Mouse (Mus musculus): ENCODE data around the gene Bcas3. TPM values are rescaled to one million over a fixed set of nuclear protein-coding genes. Genes with fewer than 3 reads are reported as not detected.

Gene Bcas3
- 16.6 and 18.8 TPM in 2 replicates for polyA plus RNA-seq (2015; fragmentation: Nextera tagmentation; extraction: Ambion mirVana)

DNA sequence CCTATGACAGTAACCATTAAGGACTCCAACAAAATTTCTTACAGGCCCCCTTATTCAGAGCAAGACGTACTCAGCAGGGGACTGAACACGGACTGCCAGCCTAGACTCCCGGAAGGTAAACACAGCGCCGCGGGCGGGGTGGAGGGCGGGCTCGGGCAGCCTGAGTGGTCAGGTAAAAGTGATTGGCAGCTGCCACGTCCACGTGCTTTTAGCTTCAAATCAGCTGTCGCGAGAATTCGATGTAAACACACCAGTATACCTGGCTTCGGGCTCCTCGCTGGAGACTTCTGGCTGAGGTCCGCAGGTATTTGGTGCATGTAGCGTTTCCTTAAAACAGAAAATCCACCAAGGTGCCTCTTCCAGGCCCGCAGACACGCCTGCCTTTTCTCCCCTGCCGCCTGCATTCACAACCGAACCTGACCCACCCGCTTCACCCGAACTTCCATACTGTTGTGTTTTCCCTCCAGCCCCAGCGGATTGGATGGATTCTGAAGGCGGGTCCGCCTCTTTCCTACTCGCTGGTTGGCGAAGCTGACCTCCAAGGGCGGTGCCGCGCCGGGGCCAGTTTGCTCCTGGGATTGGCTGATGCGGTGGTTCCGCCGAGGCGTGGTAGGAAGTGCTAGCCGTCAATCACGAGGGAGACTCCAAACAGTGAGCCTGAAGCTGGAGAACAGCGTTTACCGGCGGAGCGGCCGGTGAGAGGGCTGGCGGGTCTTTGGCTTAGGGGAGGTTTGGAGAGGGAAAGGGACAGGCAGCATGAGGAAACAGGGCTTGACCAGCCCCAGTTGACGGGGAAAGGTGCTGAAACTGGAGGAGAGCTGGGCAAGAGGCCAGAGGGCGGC is at the start of gene Bcas3:
Gene Bcas3 (plus strand): TSS at position 629 of the 842 bp plus-strand sequence.
- ATAC-seq (replicated peaks; ENCODE audit: insufficient number of reproducible peaks, insufficient read depth, low FRiP score, low read depth), result peak; percentile 98

DNA sequence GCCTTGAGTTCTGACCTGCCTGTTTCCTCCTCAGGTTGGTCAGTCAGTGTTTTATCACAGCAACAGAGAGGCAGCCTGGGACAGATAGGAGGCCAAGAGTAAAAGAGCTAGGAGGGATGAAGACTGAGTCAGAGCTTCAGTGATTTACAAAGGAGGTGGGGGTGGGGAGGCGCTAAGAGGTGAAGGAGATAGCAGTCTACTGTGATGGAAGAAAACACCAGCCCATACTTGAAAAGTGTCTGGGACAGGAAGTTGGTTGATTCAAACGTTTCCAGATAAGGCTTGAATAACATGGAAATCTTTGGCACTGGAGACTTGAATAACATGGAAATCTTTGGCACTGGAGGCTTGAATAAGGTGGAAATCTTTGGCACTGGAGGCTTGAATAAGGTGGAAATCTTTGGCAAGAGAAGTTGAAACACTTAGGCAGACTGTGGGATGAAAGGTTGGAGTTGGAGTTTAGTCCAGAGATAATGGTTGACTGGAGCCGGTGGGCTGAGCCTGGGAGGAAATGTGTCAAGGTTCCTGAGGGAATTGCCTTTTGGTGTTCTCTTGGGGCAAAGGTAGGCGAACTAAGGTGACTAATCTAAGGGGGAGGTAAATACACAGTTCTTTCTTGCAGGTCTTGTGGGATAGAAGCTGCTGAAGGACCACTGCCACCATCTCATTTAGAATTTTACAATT is 46.2 kb upstream of the Bcas3 start:
- WGBS, result 29% methylated on average over 4 of the region's 4 CpGs
- no peak overlapping the region for H3K4me3 ChIP-seq
- 0 out of 2 replicates have a peak, but pooled peaks cover 5% of the 10 kb centered on the region for H3K4me1 ChIP-seq (replicated peaks)
- H3K36me3 ChIP-seq, result no peaks in the 10 kb centered on the region
- H3K9ac ChIP-seq, result no peak overlapping the region
- no peaks in the 10 kb centered on the region for H3K27me3 ChIP-seq
- no peak for ATAC-seq (replicated peaks; ENCODE audit: insufficient number of reproducible peaks, insufficient read depth, low FRiP score, low read depth)
- H3K27ac ChIP-seq, result no peak overlapping the region
- H3K4me2 ChIP-seq, result no peak overlapping the region
- H3K9me3 ChIP-seq (replicated peaks), result no peaks in the 10 kb centered on the region

More for the DNA sequence above, at the start of gene Bcas3:
- peaks cover 8% of the 10 kb centered on the region for H3K4me1 ChIP-seq (replicated peaks)
- no peaks in the 10 kb centered on the region for H3K27me3 ChIP-seq
- peak within 1 kb of the TSS; percentile 88 for H3K4me3 ChIP-seq
- H3K9ac ChIP-seq, result peak within 1 kb of the TSS; percentile 72
- WGBS, result under 1% methylated on average over 47 of the region's 47 CpGs
- H3K4me2 ChIP-seq, result peak within 1 kb of the TSS; percentile 70
- no peaks in the 10 kb centered on the region for H3K9me3 ChIP-seq (replicated peaks)
- H3K36me3 ChIP-seq, result no peaks in the 10 kb centered on the region
- peak within 1 kb of the TSS; percentile 75 for H3K27ac ChIP-seq

DNA sequence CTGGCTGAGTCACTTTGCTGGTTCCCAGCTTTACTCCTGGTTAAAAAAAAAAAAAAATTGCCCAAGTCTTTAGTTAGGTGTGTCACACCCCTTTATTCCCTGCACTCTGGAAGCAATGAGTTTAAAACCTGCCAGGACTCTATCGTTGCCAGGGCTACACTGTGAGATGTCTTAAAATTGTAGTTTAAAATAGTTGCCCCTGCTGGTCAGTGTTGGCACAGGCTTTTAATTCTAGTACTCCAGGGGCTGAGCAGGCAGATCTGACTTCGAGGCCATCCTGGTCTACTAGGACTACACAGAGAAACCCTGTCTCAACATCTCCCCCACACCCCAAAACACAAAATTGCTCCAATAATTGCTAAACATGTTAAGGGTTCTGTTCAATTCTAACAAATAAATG is 44.2 kb upstream of the Bcas3 start:
- Histone ChIP-seq H3K27me3 (no peaks in the 10 kb centered on the region), H3K4me1 (replicated peaks) (peaks cover 19% of the 10 kb centered on the region), H3K27ac (no peak overlapping the region), H3K9me3 (replicated peaks) (no peaks in the 10 kb centered on the region), H3K36me3 (no peaks in the 10 kb centered on the region), H3K4me2 (no peak overlapping the region), H3K9ac (no peak overlapping the region), H3K4me3 (no peak overlapping the region)
- no peak for ATAC-seq (replicated peaks; ENCODE audit: insufficient number of reproducible peaks, insufficient read depth, low FRiP score, low read depth)
- 73% methylated on average over 2 of the region's 2 CpGs for WGBS

DNA sequence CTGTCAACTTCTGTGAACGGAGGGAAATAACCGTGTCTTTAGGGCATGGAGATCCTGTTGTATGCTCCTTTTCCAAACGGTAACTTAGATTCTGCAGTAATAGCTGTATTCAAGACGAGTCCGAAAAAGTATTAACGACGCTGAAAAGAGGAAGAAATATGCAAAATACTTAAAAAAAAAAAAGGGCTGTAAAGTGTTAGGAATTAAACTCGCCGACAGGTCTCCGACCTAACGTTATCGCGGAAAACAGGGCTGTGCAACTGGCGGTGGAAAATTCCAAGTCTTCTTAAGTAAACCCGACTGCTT is 42.6 kb upstream of the Bcas3 start:
- no peak for ATAC-seq (replicated peaks; ENCODE audit: insufficient number of reproducible peaks, insufficient read depth, low FRiP score, low read depth)
- peaks cover 5% of the 10 kb centered on the region; the same call in 1 of the 2 replicates for H3K36me3 ChIP-seq
- H3K27me3 ChIP-seq, result no peaks in the 10 kb centered on the region
- H3K4me2 ChIP-seq, result peak overlapping the region; percentile 86
- peaks cover 19% of the 10 kb centered on the region for H3K4me1 ChIP-seq (replicated peaks)
- peak overlapping the region; percentile 76 for H3K9ac ChIP-seq
- H3K27ac ChIP-seq, result peak overlapping the region; percentile 97
- H3K9me3 ChIP-seq (replicated peaks), result no peaks in the 10 kb centered on the region
- WGBS, result 2% methylated on average over 15 of the region's 15 CpGs
- peak overlapping the region; percentile 91 for H3K4me3 ChIP-seq

DNA sequence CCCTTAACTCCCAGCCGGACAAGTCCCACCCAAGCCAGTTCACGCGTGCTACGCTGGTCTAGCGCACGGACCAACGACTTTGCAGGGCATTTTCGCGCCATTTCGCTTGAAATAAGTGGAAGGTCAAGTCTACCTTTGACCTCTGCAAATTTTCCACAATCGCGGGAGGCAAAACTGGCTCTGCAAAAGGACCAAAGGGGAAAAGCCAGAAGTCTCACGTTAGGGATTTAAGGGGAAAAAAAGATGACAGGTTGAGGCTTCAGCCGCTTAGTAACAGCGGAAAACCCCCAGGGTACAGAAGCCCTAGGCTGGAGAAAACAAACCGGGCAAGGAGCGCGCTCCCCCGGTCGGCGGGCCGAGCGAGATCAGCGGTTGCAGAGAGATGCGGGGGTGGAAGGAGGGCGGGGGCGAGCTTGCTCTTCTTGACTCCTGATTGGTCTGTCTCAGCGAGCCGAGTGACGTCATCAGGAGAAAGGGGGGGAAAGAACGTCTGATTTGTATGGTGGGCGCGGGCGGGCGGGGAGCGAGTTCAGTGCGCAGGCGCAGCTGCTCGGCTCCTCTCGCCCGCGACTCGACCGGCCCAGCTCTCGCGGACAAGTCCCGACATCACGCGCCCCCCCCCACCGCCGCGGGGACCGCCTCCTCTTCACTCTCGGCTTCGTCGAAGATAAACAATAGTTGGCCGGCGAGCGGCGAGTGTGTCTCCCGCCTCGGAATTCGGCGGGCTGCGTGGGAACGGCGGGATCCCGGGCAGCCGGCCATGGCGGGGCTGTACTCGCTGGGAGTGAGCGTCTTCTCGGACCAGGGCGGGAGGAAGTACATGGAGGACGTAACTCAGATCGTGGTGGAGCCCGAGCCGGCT is 42.0 kb upstream of the Bcas3 start, which contains the start of gene Ppm1d:
Gene Ppm1d (plus strand): TSS at position 532 of the 862 bp plus-strand sequence.
- H3K4me3 ChIP-seq, result peak within 1 kb of the TSS; percentile 91
- H3K27ac ChIP-seq, result peak within 1 kb of the TSS; percentile 97
- under 1% methylated on average over 69 of the region's 78 CpGs for WGBS
- peak within 1 kb of the TSS; percentile 90 for H3K4me2 ChIP-seq
- H3K4me1 ChIP-seq (replicated peaks), result peaks cover 19% of the 10 kb centered on the region
- H3K27me3 ChIP-seq, result no peaks in the 10 kb centered on the region
- H3K9me3 ChIP-seq (replicated peaks), result no peaks in the 10 kb centered on the region
- peak within 1 kb of the TSS; percentile 93 for H3K9ac ChIP-seq
- ATAC-seq (replicated peaks; ENCODE audit: insufficient number of reproducible peaks, insufficient read depth, low FRiP score, low read depth), result peak; percentile 93
- peaks cover 5% of the 10 kb centered on the region; the same call in 1 of the 2 replicates for H3K36me3 ChIP-seq

DNA sequence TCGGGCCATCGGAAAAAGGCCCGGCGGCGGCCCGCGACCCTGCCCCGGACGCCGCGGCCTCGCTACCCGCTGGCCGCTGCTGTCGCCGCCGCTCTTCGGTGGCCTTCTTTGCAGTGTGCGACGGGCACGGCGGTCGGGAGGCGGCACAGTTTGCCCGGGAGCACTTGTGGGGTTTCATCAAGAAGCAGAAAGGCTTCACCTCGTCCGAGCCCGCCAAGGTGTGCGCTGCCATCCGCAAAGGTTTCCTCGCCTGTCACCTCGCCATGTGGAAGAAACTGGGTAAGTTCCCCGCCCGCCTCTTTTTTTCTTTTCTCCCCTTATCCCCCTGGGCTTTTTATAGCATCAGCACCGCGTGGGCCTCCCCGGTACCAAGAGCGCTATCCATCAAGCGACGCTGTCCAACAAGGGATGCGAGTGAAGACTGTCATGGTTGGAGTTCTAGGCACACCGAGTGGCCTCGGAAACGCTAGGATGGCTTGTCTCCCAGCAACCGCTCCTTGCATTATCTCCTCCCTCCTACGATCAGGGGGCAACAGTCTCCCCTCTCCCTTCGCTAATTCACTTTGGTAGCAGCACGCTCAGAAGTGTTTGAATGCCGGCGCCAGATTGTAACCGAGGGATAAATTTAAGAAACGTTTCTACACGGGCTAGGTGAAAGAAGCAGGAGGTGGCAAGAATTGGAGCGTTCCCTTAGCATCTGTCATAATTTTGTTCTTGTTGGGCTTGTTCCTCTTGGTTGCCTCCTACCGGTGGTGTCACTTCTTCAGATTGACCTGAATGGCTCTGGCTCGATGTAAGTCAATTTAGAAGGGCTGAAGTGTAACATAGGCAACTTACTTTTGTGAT is 41.1 kb upstream of the Bcas3 start:
- Histone ChIP-seq H3K4me2 (peak overlapping the region; percentile 90), H3K4me3 (peak overlapping the region; percentile 91), H3K27ac (peak overlapping the region; percentile 96), H3K27me3 (no peaks in the 10 kb centered on the region), H3K9me3 (replicated peaks) (no peaks in the 10 kb centered on the region), H3K9ac (peak overlapping the region; percentile 93), H3K4me1 (replicated peaks) (peaks cover 19% of the 10 kb centered on the region), H3K36me3 (peaks cover 5% of the 10 kb centered on the region; the same call in 1 of the 2 replicates)
- ATAC-seq (replicated peaks; ENCODE audit: insufficient number of reproducible peaks, insufficient read depth, low FRiP score, low read depth), result peak; percentile 34; the same call in 1 of the 2 replicates
- under 1% methylated on average over 56 of the region's 56 CpGs for WGBS

DNA sequence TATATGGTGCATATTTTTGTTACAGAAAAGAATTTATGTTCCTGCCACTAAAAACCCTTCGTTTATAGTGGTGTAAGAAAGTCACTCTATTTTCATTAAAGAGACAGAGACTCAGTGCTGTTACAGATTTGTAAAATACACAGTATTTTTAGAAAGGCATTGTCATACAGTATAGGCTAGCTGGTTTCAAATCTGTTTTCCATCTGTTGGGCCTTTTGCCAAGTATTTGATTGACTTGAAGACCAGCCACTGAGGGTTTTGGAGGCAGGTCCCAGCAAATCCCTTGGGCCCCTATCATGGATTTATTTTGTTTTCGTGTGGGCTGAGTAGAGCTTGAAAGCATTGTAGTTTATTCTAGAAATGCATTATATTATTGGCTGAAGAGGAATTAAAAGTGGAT is 40.1 kb upstream of the Bcas3 start:
- Histone ChIP-seq H3K27ac (peak overlapping the region; percentile 96; the same call in 1 of the 2 replicates), H3K36me3 (peaks cover 5% of the 10 kb centered on the region; the same call in 1 of the 2 replicates), H3K4me2 (peak overlapping the region; percentile 90), H3K4me3 (peak overlapping the region; percentile 91), H3K9ac (no peak overlapping the region; the same call in 1 of the 2 replicates), H3K9me3 (replicated peaks) (no peaks in the 10 kb centered on the region), H3K27me3 (no peaks in the 10 kb centered on the region), H3K4me1 (replicated peaks) (peaks cover 19% of the 10 kb centered on the region)
- ATAC-seq (replicated peaks; ENCODE audit: insufficient number of reproducible peaks, insufficient read depth, low FRiP score, low read depth), result no peak
- 17% methylated on average over 2 of the region's 2 CpGs for WGBS

DNA sequence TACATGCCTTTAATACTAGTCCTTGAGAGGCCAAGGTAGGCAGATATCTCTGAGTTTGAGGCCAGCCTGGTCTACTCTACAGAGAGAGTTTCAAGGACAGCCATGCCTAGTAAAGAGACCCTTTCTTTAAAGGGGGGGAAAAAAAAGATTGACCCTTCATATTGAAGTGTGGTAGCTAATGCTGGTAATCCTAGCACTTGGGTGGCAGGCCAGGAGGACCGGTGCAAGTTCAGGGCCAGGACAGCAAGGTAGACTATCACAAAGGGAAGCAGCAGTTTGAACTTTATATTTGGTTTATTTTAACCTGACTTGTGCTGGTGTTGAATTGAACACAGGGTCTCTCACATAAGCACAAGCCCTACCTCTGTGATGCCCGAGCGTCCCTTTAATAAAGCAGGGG is 39.6 kb upstream of the Bcas3 start:
- Histone ChIP-seq H3K9ac (no peak overlapping the region), H3K4me2 (peak overlapping the region; percentile 90), H3K36me3 (peaks cover 5% of the 10 kb centered on the region; the same call in 1 of the 2 replicates), H3K27me3 (no peaks in the 10 kb centered on the region), H3K9me3 (replicated peaks) (no peaks in the 10 kb centered on the region), H3K27ac (0 out of 2 replicates have a peak overlapping the region, but pooled peaks have one; percentile 16), H3K4me3 (peak overlapping the region; percentile 91; the same call in 1 of the 2 replicates), H3K4me1 (replicated peaks) (peaks cover 19% of the 10 kb centered on the region)
- ATAC-seq (replicated peaks; ENCODE audit: insufficient number of reproducible peaks, insufficient read depth, low FRiP score, low read depth), result no peak
- WGBS, result 90% methylated on average over 3 of the region's 3 CpGs

DNA sequence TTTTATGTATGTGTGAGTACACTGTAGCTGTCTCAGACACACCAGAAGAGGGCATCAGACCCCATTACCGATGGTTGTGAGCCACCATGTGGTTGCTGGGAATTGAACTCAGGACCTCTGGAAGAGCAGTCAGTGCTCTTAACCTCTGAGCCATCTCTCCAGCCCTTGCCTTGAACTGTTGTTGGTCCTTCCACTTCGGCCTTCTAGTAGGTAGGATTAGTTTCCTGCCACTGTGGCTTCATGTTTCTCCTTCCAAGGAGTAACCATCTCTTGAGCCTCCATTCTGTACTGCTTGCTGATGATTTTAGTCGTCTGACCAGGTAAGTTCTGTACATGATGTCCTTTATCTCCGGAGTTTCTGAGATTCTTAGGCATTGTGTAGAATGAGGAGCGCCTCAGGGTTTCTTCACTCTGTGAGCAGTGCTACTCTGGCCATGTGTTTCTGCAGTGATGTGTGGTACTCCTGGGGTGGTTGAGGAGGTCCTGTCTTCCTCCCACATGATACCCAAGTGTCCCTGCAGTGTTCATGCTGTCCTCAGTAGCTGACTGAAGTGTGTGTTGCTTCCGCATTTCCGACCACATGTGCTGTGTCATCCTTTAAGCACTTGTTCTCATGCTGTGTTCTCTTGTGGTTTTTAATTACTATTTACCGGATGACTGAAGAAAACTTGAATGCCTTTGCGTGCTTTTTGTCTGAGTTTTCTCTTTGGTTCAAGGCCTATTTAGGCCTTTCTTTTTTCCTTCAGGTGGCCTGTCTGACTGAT is 29.2 kb upstream of the Bcas3 start:
- WGBS, result 84% methylated on average over 9 of the region's 9 CpGs
- no peak overlapping the region for H3K4me3 ChIP-seq
- ATAC-seq (replicated peaks; ENCODE audit: insufficient number of reproducible peaks, insufficient read depth, low FRiP score, low read depth), result no peak

More for the DNA sequence above, 29.2 kb upstream of the Bcas3 start:
- no peaks in the 10 kb centered on the region for H3K9me3 ChIP-seq (replicated peaks)
- H3K4me1 ChIP-seq (replicated peaks), result 0 out of 2 replicates have a peak, but pooled peaks cover 2% of the 10 kb centered on the region
- H3K36me3 ChIP-seq, result no peaks in the 10 kb centered on the region
- no peak overlapping the region for H3K27ac ChIP-seq
- no peak overlapping the region for H3K4me2 ChIP-seq
- no peaks in the 10 kb centered on the region for H3K27me3 ChIP-seq
- no peak overlapping the region for H3K9ac ChIP-seq

Data from heart, embryonic 15.5 days (tissue).